Mouse (Mus musculus) ovary, postnatal 10 days (tissue): Measurements from ENCODE around the gene Ttc8.

Source experiments
- DNase-seq: peaks from one replicate; pipeline ENCODE4 v3.0.0; 2022; ENCODE audit warnings: low spot score

Ttc8 gene

DNA sequence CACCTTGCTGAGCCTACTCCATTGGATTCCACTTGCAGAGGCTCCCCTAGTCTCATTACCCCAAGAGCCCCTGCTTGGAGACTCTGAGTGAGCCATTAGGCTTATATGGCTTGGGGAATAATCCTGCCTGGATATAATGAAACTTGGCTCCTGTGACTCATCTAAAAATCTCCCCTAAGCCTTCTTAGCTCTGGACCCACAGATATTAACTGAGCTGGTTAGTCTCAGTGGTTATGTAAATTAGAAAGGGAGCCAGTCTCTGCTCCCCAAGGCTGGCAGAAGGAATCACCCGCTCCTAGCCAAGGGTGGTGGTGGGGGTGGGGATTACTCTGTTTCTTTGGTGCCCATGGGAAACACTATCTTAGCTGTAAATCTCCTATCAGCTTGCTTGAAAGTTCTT, 109.6 kb downstream of the Ttc8 start:
- DNase-seq, result no peak
